Mouse (Mus musculus): ENCODE measurements around the gene Ncoa3. TPM values are rescaled to one million over a fixed set of nuclear protein-coding genes. Genes with fewer than 3 reads are reported as not detected.

Gene Ncoa3
- polyA plus RNA-seq, 1 experiment: 19.6 TPM

DNA sequence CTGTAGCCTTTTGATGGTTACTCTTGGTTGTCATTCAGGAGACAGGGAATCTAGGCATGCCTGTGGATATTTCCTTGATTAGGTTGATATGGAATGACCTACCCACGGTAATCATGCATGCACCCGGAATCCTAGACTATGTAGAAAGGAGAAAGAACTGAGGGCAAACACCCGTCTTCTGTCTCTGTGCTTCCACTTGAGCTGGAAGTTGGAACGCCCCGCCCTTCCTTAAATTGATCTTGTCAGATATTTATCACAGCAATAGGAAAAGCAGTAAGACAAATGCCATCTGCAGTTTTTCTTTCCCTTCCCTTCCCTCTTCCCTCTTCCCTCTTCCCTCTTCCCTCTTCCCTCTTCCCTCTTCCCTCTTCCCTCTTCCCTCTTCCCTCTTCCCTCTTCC is 33.5 kb downstream of the Ncoa3 start:
- no peak for DNase-seq (ENCODE audit: low read depth, low spot score)
- WGBS: 55% methylated on average over 5 of the region's 5 CpGs

DNA sequence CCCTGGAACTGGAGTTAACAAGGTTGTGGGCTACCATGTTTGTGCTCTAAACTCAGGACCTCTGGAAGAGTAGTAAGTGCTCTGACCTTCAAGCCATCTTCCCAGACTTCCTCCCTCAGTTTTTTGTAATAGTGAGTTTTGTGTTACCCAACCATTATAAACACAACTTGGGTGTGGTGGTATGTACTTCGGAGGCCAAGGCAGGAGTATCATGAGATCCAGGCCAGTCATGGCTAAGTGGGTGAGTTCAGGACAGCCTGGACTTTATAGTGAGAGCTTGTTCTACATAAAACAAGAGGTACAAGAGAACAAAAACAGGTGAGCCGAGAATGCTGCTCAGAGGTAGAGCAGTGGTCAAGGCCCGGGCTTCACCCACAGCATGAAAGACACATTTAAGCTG is 35.4 kb downstream of the Ncoa3 start:
- WGBS: 54% methylated on average over 3 of the region's 3 CpGs
- no peak for DNase-seq (ENCODE audit: low read depth, low spot score)

GRCm38 (mm10) chr2:166029232-166029631 is 36.8 kb downstream of the Ncoa3 start:
- 17% methylated on average over 4 of the region's 4 CpGs for WGBS
- DNase-seq (ENCODE audit: low read depth, low spot score): no peak

DNA sequence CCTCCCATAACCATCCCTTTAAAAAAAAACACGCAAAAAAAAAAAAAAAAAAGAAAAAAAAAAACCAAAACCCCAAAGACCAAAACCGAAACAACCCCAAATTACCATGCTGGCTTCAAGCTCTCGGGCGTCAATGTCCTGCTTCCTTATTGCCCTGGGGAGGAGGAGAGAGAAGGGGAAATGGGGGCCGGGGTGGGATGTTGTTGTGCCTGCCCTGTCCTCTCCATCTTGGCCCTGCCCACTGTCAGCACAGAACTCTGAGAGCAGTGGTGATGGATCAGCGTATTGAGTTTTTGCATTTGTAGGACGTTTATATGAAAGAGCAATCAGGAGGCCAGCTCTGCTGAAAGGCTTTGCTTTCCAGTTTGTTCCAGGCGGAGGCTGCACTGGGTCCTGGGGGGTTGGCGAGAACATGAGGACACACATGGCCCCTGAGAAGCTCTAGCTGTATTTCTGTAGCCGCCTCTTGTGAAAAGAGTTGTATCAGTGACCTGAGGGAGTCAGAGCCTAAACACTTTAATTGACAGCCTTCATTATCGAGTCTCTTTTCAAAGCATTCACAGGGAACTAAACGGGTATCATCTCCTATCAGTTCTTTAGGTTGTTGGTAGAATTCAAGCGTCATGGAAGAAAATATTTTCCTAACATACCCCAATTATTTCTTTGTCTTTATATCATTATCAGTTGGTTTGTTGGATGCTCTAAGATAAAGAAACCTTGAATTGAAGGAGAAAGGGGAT is 38.0 kb downstream of the Ncoa3 start:
- DNase-seq (ENCODE audit: low read depth, low spot score): no peak
- under 1% methylated on average over 13 of the region's 13 CpGs for WGBS

DNA sequence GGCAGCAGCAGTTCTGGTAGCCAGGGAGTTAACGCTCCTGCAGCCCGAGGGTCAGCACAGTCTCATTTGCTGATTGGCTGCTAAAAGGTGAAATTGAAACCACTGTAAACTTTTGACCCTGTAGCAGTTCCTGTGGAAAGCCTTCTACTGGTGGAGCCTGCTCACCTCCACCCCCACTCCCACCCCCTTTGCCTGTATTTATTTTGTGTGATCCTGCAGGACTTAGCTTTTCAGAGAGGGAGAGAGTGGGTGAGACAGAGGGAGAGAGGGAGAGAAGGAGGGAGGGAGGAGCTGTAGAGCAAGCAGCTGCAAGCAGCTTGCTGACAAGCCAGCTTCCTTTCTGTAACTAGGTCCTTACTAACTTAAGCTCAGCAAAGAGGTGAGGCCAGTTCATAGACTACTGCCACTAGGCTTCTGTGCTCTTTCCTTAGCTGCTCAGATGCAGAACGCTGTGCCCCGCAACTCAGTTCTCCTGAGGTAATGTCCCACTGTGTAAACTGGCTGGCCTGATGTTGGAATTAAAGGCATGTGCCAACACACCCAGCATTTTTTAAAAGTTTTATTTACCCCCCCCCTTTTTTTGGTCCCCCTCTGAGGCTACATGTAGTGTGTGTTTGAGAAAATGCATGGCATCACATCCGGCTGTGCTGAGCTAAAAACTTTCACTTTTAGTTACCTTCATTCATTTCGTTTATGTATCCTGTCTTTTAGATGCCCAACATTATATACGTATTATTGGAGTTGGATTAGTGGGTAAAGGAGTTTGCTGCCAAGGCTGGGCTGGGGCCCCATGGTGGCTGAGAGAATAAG is 38.9 kb downstream of the Ncoa3 start:
- DNase-seq (ENCODE audit: low read depth, low spot score): no peak
- WGBS: 9% methylated on average over 7 of the region's 7 CpGs

GRCm38 (mm10) chr2:166032628-166033027 is 40.2 kb downstream of the Ncoa3 start:
- 87% methylated on average over 5 of the region's 5 CpGs for WGBS

GRCm38 (mm10) chr2:166034967-166035490 is 42.6 kb downstream of the Ncoa3 start:
- WGBS: 55% methylated on average over 3 of the region's 3 CpGs
- no peak for DNase-seq (ENCODE audit: low read depth, low spot score)

More at GRCm38 (mm10) chr2:166032628-166033027, 40.2 kb downstream of the Ncoa3 start:
- no peak for DNase-seq (ENCODE audit: low read depth, low spot score)

DNA sequence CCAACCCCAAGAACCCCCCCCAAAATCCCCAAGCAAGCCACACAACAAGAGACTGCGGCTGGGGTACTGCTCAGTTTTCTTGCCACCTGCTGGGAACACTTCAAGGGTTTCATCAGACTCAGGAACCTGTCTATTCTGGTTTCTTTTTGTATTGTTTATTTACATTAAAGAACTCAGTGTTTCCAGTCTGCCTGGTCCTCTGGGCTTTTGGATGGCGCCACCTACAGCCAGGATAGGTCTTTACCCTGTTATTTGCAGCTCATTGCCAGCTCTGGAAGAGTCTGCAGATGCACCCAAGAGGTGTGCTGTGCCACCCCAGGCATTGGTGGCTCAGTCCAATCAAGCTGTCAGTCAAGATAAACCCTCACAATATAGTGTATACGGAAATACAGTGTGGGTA is 43.3 kb downstream of the Ncoa3 start:
- no peak for DNase-seq (ENCODE audit: low read depth, low spot score)

GRCm38 (mm10) chr2:166039681-166040080 is 47.2 kb downstream of the Ncoa3 start:
- WGBS: 85% methylated on average over 4 of the region's 4 CpGs
- no peak for DNase-seq (ENCODE audit: low read depth, low spot score)

More for the DNA sequence above, 43.3 kb downstream of the Ncoa3 start:
- 34% methylated on average over 3 of the region's 3 CpGs for WGBS

DNA sequence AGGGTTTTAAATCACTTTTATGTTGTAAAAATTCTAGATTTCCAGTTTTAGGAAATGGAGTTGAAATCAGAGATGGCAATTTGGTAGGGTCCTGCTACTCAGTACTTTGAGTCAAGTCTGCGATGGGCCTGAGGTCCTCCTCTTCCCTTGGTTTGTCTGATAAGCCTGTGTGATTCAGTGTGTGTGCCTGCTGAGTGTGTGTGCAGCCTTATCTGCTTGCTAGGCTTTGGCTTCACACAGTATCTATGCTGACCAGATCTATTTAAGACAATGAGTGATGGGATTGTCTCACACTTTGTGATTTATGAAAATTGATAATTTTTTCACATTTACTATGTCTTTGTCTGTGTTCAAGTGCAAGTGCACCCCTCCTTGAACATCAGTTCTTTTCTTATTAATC is 50.1 kb downstream of the Ncoa3 start:
- WGBS: 93% methylated on average over 1 of the region's 1 CpGs
- DNase-seq (ENCODE audit: low read depth, low spot score): no peak

- no peak for DNase-seq (ENCODE audit: low read depth, low spot score)
- 21% methylated on average over 2 of the region's 2 CpGs for WGBS
Measured at GRCm38 (mm10) chr2:166045006-166045405, 52.6 kb downstream of the Ncoa3 start.

DNA sequence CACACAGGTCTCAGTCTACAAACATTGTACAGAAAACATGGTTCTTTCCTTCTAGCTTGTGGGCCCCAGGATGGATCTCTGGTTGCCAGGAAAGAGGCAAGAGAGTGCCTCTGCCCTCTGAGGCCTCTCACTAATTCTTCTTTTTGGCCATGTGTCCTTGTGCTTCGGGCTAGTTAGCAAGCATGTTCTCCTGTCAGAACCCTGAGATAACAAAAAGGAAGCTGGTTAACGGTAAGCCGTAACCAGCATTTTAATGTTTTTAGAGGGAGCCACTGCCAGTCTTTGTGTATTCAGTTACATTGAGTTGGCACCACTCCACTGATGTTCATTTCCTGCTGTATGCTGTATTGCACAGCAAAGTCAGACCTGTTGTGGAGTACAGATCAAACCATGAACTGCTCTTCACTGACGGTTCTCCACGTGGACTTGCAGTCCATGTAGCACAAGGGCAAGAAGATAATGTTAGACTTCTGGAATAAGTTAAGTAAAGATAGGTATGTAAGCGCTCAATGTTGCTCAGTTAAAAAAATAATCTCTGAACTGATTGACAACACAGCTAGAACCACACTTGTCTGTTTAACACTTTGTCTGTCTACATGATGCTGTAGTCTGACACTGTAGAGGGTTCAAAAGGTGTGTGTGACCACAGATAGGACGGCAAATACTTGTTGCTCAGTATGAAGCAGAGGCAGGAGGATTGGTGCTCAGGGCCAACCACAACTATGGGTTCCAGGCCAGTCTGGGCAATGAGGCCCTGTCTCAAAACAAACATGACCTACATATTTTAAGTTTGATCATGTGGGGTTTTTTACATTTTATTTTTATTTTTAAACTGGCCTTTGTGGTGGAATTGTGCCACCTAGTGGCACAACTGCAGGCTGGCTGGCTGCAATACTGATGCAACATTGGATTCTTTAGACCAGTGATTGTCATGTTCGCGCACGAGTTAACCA is 53.4 kb downstream of the Ncoa3 start:
- DNase-seq (ENCODE audit: low read depth, low spot score): no peak
- WGBS: 33% methylated on average over 10 of the region's 10 CpGs

DNA sequence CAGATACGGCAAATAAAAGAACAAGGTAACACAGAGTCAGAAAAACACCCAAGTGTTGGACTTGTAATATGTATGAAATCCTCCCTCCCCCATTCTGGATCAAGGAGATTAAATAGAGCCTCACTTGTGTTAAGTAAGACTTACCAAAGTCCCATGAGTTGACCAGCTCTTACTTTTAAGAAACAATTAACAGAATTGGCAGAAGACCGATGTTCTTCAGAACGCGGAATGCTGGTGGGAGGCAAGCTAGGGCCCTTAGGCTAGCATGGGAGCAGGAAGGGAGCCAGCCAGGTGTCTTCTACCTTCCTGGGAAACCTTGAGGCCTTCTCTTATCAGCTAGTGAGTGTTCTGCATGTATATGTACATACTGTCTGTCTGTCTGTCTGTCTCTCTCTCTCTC is 55.5 kb downstream of the Ncoa3 start:
- no peak for DNase-seq (ENCODE audit: low read depth, low spot score)
- 92% methylated on average over 4 of the region's 4 CpGs for WGBS

GRCm38 (mm10) chr2:166048852-166049251 is 56.4 kb downstream of the Ncoa3 start:
- DNase-seq (ENCODE audit: low read depth, low spot score): no peak
- WGBS: 68% methylated on average over 7 of the region's 7 CpGs

DNA sequence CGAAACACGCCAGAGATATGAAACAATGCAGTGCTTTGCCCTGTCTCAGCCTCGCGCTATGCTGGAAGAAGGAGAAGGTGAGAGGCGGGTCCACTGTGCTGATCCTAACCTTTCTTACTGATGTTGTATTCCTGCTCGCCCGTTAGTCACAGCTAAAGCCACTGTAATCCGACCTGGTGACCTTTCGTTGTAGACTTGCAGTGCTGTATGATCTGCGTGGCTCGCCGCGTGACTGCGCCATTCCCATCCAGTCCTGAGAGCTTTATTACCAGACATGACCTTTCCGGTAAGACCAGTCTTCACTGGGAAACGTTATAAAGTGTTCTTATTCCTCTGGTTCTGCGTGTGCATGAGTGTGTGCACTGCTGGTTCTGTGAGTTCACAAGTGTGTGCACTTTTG is 59.0 kb downstream of the Ncoa3 start:
- no peak for DNase-seq (ENCODE audit: low read depth, low spot score)
- WGBS: 88% methylated on average over 17 of the region's 17 CpGs

- no peak for DNase-seq (ENCODE audit: low read depth, low spot score)
- WGBS: 93% methylated on average over 7 of the region's 7 CpGs
Measured at GRCm38 (mm10) chr2:166051966-166052365, 59.5 kb downstream of the Ncoa3 start.

- WGBS: 92% methylated on average over 14 of the region's 14 CpGs
- DNase-seq (ENCODE audit: low read depth, low spot score): no peak
Measured at GRCm38 (mm10) chr2:166054002-166054539, 61.6 kb downstream of the Ncoa3 start.

GRCm38 (mm10) chr2:166059684-166060423 is 67.4 kb downstream of the Ncoa3 start:
- WGBS: 84% methylated on average over 7 of the region's 7 CpGs
- DNase-seq (ENCODE audit: low read depth, low spot score): no peak

DNA sequence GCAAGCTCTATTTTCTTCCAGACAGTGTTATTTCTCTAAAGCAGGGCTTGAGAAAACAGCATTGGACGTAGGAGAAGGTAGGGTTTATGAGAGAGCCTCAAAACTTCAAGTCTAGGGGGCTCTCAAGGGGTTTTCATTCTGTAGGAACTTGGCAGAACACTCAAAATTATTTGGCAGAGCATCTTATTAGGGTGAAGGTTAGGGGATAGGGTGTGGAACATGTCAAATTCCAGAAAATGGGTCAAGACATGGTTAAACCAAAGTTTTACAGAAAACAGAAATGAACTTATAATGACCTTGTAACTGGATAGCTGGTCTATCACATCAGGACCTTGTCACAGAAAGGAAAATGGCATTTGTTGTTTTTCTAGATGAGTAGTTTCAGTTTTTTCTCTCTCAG is 69.6 kb downstream of the Ncoa3 start:
- 78% methylated on average over 1 of the region's 1 CpGs for WGBS
- DNase-seq (ENCODE audit: low read depth, low spot score): no peak

All from large intestine, adult 2 months (tissue).